Mouse (Mus musculus): ENCODE data around the gene Olfr829.
"Not testable (repeated sequence)": the region's sequence is repeated elsewhere in the genome, so short reads cannot be mapped to it uniquely, and the experiment has no call there.

Olfr829 gene

DNA sequence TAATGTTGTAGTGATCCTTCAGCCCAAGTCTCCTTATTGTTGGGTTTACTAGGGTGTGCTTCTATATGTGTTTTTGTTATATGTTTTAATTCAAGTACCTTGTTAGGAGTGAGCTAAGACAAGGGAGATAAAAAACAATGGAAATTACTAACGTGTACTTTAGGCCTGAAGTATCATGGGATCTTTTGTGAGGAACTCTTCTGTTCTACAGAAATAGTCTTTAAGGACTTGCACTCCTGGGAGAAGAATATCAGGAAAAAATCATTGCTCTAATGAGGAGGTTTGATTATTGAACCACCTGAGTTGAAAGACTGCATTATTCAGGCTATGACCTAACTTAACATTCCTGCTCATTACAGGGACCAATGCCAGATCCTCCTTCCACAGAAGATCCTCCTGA lies at the start of gene Olfr829:
Gene Olfr829, plus strand, starts transcription at position 301 of the 400 bp plus-strand sequence.
- no peak for DNase-seq

DNA sequence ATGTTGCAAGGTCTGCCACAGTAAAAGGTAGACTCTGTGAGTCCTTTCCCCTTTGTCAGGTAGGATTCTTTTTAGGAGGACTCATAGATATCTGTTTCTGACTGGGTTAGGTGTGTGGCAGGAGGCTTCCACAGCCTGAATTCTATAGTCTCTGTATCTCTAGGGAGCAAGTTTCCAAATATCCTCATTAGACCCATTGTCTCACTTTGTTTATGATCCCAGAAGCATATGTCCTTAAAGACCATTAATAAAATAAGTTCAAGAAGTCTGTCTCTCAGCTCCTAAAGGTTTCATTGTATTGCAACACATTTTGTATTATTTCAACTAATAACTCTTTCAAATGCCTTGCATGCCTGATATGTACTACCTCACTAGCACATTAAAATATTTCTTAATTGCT lies 35.3 kb upstream of the Olfr829 start, which contains the start of gene Olfr828:
Gene Olfr828, minus strand, starts transcription at position 101 of the 400 bp plus-strand sequence.
- no peak for DNase-seq

DNA sequence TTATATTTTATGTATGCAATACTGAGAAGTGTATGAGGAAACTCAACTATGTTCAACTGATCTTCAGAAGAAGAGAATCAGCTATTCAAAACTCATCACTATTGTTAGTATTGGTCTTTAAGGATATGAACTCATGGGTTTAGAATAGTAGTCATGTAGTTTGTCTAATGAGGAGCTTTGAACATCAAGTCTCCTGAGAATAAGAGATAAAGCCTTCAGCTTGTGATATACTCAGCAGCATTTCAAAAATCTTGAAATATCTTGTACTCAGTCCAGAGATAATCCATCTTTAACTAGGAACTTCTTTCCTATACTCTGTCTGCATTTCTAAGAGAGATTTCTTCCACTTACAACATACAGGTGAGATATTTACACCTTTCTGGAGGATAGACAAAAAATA lies 19.7 kb downstream of the Olfr829 start, which contains the start of gene Olfr830:
Gene Olfr830, plus strand, starts transcription at position 301 of the 400 bp plus-strand sequence.
- no peak for DNase-seq

DNA sequence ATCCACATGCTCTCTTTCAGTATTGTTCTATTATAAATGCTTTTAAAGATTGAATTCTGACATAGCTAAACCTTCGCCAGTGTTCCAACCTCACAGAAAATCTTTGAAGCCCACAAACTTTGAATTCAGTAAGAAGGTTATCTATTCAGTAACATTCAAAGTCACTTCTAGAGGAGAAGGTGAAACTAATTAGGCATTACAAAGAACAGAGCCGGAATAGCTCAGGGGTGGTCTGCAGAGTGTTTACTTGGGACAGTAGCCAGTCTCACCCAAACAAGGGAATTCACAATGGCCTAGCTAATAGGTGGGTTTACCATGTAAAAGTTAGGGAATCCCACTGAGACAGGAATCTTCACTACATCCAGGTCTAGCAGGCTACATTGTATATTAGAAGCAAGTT lies 53.0 kb downstream of the Olfr829 start:
- not testable (repeated sequence) for DNase-seq
